In genomic region chr3:41425863-41426262, GRCm38 (mm10) we compare ENCODE assay signal across 25 mouse cellular contexts.
"Had no signal": no experiment of that assay in that cellular context is flagged by ENCODE, and none has a peak within 500 bp of the region (broad histone marks: within the 10 kb centered on the region; RNA-seq: fewer than 3 reads in every experiment).

No protein-coding gene starts in this region.

- DNase-seq: gastrocnemius, postnatal 14 days; heart, adult 2 months; heart, postnatal 4 days; kidney, adult 18-20 months; kidney, adult 8-10 months; kidney, postnatal 10 days; kidney, postnatal 25 days; kidney, postnatal 4 days; liver; liver, embryonic 13.5 days had no signal

- H3K9me3 ChIP-seq: heart, embryonic 13.5 days; heart, embryonic 15.5 days; hindbrain, embryonic 10.5 days; hindbrain, embryonic 12.5 days; intestine, embryonic 15.5 days; limb, embryonic 10.5 days; limb, embryonic 12.5 days; liver, embryonic 13.5 days had no signal

- H3K9ac ChIP-seq: heart, embryonic 13.5 days; heart, embryonic 15.5 days; hindbrain, embryonic 12.5 days; hindbrain, embryonic 14.5 days; intestine, embryonic 15.5 days; limb, embryonic 12.5 days; liver, embryonic 13.5 days had no signal

- H3K27ac ChIP-seq: heart, adult 2 months; heart, embryonic 13.5 days; heart, embryonic 15.5 days; hindbrain, embryonic 10.5 days; hindbrain, embryonic 12.5 days; hindbrain, embryonic 14.5 days; intestine, embryonic 15.5 days; layer of hippocampus, adult 2 months; left cerebral cortex, adult 2 months; limb, embryonic 10.5 days; limb, embryonic 12.5 days; liver, embryonic 13.5 days had no signal

- ATAC-seq: hindbrain, embryonic 16.5 days; inflammation-experienced regulatory T-cells, adult 6 months; intestine, embryonic 15.5 days; intestine, postnatal 0 days had no signal

- H3K27me3 ChIP-seq: heart, embryonic 13.5 days; heart, embryonic 15.5 days; hindbrain, embryonic 12.5 days; intestine, embryonic 15.5 days; limb, embryonic 12.5 days; liver, embryonic 13.5 days had no signal

- H3K4me2 ChIP-seq: heart, embryonic 11.5 days; heart, embryonic 13.5 days; heart, embryonic 15.5 days; hindbrain, embryonic 12.5 days; hindbrain, embryonic 14.5 days; intestine, embryonic 15.5 days; limb, embryonic 12.5 days; liver, embryonic 11.5 days; liver, embryonic 13.5 days had no signal

- H3K36me3 ChIP-seq: heart, embryonic 13.5 days; heart, embryonic 15.5 days; hindbrain, embryonic 10.5 days; hindbrain, embryonic 12.5 days; intestine, embryonic 15.5 days; limb, embryonic 10.5 days; limb, embryonic 12.5 days; liver, embryonic 13.5 days had no signal

- H3K4me3 ChIP-seq: heart, adult 2 months; heart, embryonic 13.5 days; heart, embryonic 15.5 days; hindbrain, embryonic 10.5 days; hindbrain, embryonic 12.5 days; intestine, embryonic 15.5 days; layer of hippocampus, adult 2 months; left cerebral cortex, adult 2 months; limb, embryonic 10.5 days; limb, embryonic 12.5 days; liver, embryonic 13.5 days had no signal
